Mouse (Mus musculus): Measurements from ENCODE around the gene Lix1l.

The Lix1l gene

GRCm38 (mm10) chr3:96600639-96601250, at the start of gene Lix1l:
TSS of gene Lix1l (plus strand) at chr3:96601149.
- in situ Hi-C loops (cut with MboI; ENCODE audit: low pct_unique_long_range_greater_than_20kb in 1 of 2, low sequenced_read_pairs in 2 of 2, unreplicated experiment in 1 of 2), result no loop called here

- in situ Hi-C loops (cut with MboI; ENCODE audit: low pct_unique_long_range_greater_than_20kb in 1 of 2, low sequenced_read_pairs in 2 of 2, unreplicated experiment in 1 of 2), result loop anchor here in 1 of 2 experiments (25.0 kb wide), 1 partner anchor 611 kb away; the partner anchor contains the start of gene Acp6
Observed at GRCm38 (mm10) chr3:96551203-96551602, 49.7 kb upstream of the Lix1l start.

DNA sequence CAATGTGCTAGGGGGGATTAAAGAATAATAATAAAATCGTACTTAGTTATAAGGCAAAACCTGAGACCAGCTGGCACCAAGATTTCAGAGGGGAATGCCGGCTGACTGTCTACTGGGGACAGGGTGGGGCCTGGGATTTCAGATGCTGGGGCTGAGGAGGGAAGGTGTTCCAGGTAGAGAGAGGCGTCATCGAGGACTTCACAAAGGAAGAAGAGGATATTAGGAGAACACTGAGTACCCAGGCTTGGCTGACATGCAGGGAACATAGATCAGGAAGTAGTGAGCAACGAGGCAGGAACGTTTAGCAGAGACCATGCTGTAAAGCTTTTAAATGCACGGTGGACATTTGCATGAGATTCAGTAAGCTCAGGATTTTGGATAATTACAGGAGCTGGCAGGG, 49.1 kb upstream of the Lix1l start:
- in situ Hi-C loops (cut with MboI; ENCODE audit: low pct_unique_long_range_greater_than_20kb in 1 of 2, low sequenced_read_pairs in 2 of 2, unreplicated experiment in 1 of 2), result loop anchor here in 1 of 2 experiments (25.0 kb wide), 1 partner anchor 610 kb away; the partner anchor contains the start of gene Acp6

DNA sequence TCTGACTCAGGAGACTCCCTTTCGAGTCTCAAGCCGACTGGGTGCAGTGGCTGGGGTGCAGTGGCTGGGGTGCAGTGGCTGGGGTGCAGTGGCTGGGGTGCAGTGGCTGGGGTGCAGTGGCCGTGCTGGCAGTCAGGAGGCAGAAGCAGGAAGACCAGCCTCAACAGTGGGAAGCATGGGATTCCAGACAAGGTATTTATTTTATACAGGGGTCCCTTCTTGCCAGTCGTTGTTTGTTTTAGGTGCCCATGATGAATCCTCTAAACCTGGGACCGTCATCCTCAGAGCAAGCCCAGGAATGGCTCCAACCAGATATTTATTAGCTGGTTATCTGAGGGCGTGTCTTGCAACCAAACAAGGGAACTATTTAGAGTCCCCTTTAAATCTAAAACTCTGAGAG, 47.3 kb upstream of the Lix1l start:
- in situ Hi-C loops (cut with MboI; ENCODE audit: low pct_unique_long_range_greater_than_20kb in 1 of 2, low sequenced_read_pairs in 2 of 2, unreplicated experiment in 1 of 2), result loop anchor here in 1 of 2 experiments (25.0 kb wide), 1 partner anchor 609 kb away; the partner anchor contains the start of gene Acp6

GRCm38 (mm10) chr3:96554251-96554650, 46.7 kb upstream of the Lix1l start:
- in situ Hi-C loops (cut with MboI; ENCODE audit: low pct_unique_long_range_greater_than_20kb in 1 of 2, low sequenced_read_pairs in 2 of 2, unreplicated experiment in 1 of 2), result loop anchor here in 1 of 2 experiments (25.0 kb wide), 1 partner anchor 608 kb away; the partner anchor contains the start of gene Acp6

DNA sequence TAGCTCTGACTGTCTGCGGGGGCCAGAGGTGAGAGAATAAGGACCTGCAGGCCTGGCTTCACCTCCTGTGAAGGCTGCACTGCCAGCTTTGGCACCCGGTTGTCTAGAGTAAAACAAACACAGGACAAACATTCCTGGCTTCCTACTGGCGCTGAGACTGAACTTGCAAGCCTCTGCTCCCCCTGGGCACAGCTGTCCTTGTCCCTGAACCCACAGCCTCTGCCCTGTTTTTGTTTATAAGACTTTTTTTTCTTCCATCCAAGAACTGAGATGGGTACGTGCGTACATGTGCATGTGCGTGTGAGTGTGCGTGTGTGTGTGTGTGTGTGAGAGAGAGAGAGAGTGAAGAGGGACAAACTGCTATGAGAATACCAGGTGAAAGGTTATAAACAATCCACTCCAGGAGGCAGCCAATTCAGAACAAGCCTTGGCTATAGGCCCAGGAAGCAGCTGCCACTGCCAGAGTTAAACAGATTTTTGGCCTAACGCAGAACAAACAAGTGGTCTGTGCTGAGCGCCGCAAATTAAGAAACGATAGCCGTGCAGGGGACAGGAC, 45.8 kb upstream of the Lix1l start:
- in situ Hi-C loops (cut with MboI; ENCODE audit: low pct_unique_long_range_greater_than_20kb in 1 of 2, low sequenced_read_pairs in 2 of 2, unreplicated experiment in 1 of 2), result loop anchor here in 1 of 2 experiments (25.0 kb wide), 1 partner anchor 607 kb away; the partner anchor contains the start of gene Acp6

DNA sequence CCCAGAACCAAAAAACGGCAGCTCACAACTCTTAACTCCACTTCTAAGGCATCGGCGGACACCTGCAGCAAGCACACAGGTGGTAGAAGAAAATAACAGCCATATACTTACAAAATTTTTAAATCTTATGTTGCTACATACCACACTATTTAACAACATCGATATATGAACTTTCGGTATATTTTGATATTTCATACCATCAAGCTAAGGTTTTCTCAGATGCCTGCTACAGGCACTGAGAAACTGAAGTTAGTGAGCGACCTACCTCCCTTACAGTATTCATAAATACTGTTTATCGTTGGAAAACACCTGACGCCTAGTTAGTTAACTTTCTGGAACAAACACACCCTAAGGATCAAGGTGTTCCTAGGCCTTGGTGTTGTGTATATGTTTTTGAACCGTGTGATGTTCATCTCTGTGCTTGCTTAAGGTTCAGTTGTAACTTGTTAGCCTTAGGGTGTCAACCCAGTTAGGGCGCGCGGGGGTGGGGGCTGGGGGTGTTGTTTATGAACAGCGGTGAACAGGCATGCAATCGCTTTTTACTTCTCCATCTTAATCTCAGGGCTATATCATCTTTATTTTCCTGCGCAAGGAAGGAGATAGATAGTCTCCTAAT, 44.8 kb upstream of the Lix1l start:
- in situ Hi-C loops (cut with MboI; ENCODE audit: low pct_unique_long_range_greater_than_20kb in 1 of 2, low sequenced_read_pairs in 2 of 2, unreplicated experiment in 1 of 2), result loop anchor here in 1 of 2 experiments (25.0 kb wide), 1 partner anchor 606 kb away; the partner anchor contains the start of gene Acp6

DNA sequence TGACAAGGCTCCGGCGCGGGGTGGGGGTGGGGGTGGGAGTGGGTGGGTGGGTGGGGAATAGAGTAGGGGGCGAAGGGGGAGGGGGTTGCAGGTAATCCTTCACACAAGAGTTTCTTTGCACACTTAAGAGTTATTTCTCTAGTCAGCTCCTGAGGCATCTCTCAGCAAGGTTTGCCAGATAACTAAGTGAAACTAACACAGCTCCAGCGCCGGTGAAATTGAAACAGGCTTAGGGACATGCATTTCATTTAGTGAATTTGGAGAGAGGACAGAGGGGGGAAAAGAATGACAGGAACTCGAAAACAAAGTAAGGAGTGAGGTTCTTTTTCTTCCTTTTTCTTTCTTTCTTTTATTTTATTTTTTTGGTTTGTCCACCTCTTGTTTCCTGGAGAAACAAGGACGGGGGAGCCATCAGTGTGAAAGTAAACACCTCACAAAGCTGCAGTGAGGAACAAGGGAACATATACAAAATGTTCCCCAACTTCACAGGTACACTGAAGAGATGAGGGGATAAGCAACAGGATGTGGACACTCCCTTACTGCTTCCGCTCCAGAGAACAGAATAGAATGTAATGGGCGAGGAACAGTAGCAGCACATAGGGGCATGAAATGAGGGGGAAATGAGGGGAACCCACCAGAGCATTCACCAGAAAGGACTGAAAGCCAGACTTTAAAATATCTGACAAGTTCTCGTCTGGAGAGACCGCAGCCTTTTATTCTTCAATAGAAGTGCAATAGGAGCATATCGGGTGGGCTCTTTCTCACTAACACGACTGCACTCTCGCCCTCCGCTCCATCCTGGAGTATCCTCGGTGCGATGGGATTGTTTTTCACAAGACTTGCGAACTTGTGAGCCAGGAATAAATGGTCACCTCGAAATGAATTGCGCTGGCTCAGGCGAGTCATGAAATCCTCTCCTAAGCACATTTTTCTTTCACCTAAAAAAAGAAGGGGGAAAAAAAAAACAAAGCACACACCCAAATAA, 44.0 kb upstream of the Lix1l start:
- in situ Hi-C loops (cut with MboI; ENCODE audit: low pct_unique_long_range_greater_than_20kb in 1 of 2, low sequenced_read_pairs in 2 of 2, unreplicated experiment in 1 of 2), result loop anchor here in 1 of 2 experiments (25.0 kb wide), 1 partner anchor 605 kb away; the partner anchor contains the start of gene Acp6

DNA sequence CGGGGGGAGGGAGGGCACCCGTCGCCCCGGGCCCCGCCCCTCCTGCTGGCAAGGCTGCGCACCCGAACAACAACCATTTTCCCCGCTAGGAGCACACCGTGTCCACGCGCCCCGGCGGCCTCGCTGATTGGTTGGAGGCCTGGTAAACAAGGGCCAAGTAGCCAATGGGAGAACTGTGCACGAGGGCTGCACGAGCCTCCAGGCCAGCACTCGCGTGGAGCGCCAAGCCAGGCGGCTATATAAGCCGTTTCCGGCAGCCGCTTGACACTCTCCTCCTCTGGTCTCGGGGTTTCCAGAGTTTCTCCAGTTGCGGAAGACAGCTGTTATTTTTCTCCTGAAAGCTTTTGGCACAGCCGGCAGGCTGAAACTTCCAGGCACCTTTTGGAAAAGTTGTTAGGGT, 43.3 kb upstream of the Lix1l start, which contains the start of gene Txnip:
Gene Txnip (plus strand): TSS at position 264 of the 400 bp plus-strand sequence.
- in situ Hi-C loops (cut with MboI; ENCODE audit: low pct_unique_long_range_greater_than_20kb in 1 of 2, low sequenced_read_pairs in 2 of 2, unreplicated experiment in 1 of 2), result loop anchor here in 1 of 2 experiments (25.0 kb wide), 1 partner anchor 605 kb away; the partner anchor contains the start of gene Acp6

DNA sequence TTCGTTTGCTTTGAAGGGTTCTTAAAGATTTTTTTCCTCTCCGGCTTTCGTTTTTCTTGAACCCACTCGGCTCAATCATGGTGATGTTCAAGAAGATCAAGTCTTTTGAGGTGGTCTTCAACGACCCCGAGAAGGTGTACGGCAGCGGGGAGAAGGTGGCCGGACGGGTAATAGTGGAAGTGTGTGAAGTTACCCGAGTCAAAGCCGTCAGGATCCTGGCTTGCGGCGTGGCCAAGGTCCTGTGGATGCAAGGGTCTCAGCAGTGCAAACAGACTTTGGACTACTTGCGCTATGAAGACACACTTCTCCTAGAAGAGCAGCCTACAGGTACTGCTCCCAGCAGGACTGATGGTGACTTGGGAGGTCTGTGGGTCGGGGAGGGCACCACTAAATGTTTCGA, 42.8 kb upstream of the Lix1l start:
- in situ Hi-C loops (cut with MboI; ENCODE audit: low pct_unique_long_range_greater_than_20kb in 1 of 2, low sequenced_read_pairs in 2 of 2, unreplicated experiment in 1 of 2), result loop anchor here in 1 of 2 experiments (25.0 kb wide), 1 partner anchor 604 kb away; the partner anchor contains the start of gene Acp6

DNA sequence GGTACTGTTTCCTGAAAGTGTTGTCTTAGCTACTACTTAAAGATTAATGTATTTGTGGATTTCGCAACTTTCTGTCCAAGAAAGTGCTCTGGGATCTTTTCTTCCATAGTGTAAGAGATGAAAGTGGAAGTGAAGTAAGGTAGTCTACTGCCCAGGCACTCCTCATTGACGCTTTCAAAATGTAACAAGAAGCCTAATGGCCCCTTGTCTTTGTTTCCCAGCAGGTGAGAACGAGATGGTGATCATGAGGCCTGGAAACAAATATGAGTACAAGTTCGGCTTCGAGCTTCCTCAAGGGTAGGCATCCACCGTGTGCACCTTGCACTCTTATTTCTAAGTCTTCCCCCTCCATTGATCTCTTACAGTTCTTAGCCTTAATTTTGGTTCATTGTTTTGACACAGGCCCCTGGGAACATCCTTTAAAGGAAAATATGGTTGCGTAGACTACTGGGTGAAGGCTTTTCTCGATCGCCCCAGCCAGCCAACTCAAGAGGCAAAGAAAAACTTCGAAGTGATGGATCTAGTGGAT, 42.2 kb upstream of the Lix1l start:
- in situ Hi-C loops (cut with MboI; ENCODE audit: low pct_unique_long_range_greater_than_20kb in 1 of 2, low sequenced_read_pairs in 2 of 2, unreplicated experiment in 1 of 2), result loop anchor here in 1 of 2 experiments (25.0 kb wide), 1 partner anchor 604 kb away; the partner anchor contains the start of gene Acp6

GRCm38 (mm10) chr3:96559398-96559910, 41.5 kb upstream of the Lix1l start:
- in situ Hi-C loops (cut with MboI; ENCODE audit: low pct_unique_long_range_greater_than_20kb in 1 of 2, low sequenced_read_pairs in 2 of 2, unreplicated experiment in 1 of 2), result loop anchor here in 1 of 2 experiments (25.0 kb wide), 1 partner anchor 603 kb away; the partner anchor contains the start of gene Acp6

GRCm38 (mm10) chr3:96559911-96560850, 40.8 kb upstream of the Lix1l start:
- in situ Hi-C loops (cut with MboI; ENCODE audit: low pct_unique_long_range_greater_than_20kb in 1 of 2, low sequenced_read_pairs in 2 of 2, unreplicated experiment in 1 of 2), result loop anchor here in 1 of 2 experiments (25.0 kb wide), 1 partner anchor 602 kb away; the partner anchor contains the start of gene Acp6

GRCm38 (mm10) chr3:96560881-96561668, 39.9 kb upstream of the Lix1l start:
- in situ Hi-C loops (cut with MboI; ENCODE audit: low pct_unique_long_range_greater_than_20kb in 1 of 2, low sequenced_read_pairs in 2 of 2, unreplicated experiment in 1 of 2), result loop anchor here in 1 of 2 experiments (25.0 kb wide), 1 partner anchor 601 kb away; the partner anchor contains the start of gene Acp6

GRCm38 (mm10) chr3:96561946-96562681, 38.8 kb upstream of the Lix1l start:
- in situ Hi-C loops (cut with MboI; ENCODE audit: low pct_unique_long_range_greater_than_20kb in 1 of 2, low sequenced_read_pairs in 2 of 2, unreplicated experiment in 1 of 2), result loop anchor here in 1 of 2 experiments (25.0 kb wide), 1 partner anchor 600 kb away; the partner anchor contains the start of gene Acp6
